Mouse (Mus musculus): Measurements from ENCODE around the gene Vps26c.
"Not testable (repeated sequence)": the region's sequence is repeated elsewhere in the genome, so short reads cannot be mapped to it uniquely, and the experiment has no call there.

The Vps26c gene

DNA sequence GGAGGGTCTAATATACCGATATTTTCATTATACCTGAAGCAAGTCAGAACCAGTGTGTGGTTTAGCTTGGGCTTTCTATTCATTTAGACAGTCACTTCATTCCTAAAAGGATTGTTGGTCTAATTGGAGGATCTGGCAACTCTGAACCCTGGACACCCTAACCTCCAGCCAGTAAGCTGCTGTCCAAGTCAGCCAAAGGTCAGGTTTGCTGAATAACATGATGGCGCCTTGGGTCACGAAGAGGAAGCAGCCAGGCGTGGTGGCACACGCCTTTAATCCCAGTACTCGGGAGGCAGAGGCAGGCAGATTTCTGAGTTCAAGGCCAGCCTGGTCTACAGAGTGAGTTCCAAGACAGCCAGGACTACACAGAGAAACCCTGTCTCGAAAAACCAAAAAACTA, 29.5 kb downstream of the Vps26c start:
- DNase-seq (ENCODE audit: low read depth, low spot score): not testable (repeated sequence)

DNA sequence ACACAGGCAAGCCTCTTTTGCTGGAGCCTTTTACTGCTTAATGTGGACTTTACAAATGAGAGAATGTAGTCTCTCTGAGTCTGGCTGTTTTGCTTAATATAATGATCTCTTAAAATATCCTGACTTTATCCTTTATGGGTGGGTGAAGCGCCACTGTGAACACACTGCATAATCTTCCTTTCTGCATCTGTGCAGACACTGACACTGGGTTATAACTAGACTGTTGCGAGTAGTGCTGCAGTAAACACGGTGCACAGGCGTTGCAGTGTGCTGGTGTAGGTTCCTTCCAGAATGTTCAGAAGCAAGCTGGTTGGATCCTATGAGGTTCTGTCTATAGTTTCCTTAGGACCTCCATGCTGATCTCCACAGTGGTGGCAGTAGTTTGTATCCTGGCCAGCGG, 37.3 kb downstream of the Vps26c start:
- no peak for DNase-seq (ENCODE audit: low read depth, low spot score)

DNA sequence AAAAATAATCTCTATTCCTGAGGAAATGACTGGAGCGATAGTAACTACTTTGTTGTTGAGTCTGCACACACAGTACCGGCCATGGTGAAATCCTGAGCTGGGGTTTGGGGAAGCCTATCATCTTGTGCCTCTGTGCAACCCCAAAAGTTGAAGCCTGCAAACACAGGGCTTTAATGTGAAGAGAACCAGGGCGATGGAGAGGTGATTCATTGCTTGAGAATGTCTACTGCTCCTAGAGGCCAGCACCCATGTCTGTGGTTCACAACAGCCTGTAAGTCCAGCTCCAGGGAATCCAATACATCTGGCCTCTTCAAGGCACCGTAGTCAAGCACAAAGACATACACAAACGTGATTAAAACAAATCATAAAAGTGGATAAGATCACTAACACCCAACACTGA, 39.3 kb downstream of the Vps26c start:
- no peak for DNase-seq (ENCODE audit: low read depth, low spot score)

DNA sequence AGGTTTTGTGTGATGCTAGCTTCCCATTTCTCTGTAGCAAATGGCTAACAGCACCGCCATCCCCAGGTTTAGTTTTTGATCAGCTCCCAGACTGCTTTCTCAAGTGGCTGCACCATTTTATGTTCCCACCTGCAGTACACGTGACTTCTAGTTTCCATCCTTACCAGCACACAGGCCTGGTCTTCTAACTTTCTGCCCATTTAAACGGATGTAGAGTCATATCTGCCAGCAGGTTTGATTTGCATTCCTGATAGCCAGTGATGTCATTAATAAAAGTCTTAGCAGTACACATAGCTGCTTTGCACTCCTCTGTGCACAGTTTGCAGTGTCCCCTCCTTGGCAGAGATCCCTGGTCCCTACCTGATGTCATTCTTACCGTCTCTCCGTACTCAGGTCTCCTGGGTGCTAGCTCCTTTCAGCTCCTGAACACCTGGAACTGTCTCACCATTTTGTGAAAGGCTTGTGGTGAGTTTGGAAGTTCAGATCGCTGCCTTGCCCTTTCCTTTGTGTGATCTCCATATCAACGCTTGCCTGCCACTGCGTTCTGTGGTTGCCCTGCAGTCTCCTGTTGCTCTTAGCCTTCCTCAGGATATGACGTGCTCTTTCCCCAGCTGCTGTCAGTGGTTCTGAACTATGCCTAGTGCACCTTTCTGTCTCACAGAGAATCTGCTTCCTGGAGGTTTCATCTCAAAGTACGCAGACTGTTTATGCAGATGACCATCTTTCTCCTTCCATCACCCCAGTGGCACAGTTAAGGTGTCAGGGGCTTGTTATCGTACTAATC, 41.7 kb downstream of the Vps26c start:
- DNase-seq (ENCODE audit: low read depth, low spot score): no peak

DNA sequence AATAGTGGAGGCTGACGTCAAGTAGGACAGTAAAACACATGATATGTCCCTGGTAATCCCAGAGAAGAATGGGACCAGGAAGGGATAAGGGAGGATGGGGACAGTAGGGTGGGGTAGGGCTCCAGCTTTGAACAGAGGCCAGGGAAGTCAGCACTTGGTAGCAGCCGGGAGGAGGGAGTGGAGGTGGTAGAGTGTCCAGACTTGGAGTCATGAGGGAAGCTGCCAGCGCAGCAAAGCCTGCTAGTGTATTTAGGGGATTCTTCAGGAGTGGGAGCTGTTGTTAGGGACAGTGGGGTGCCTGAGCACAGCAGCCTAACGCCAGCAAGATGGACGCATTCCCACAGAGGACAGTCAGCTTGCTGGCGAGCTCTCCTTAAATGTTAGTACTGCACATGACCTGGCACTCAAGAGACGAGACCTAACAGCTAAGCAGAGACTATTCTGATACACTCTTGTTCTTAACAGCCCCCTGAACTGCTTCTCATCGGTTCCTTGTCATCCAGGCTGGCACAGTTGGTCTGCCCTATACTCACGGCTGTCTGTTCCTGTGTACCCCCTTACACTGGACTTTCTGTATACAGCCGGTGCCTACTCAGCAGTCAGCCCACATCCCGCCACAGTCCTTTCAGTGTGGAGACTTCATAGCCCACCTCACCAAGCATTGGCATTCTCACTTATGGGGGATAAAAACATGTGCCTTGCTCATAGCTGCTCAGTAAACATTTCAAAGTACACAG, 53.4 kb downstream of the Vps26c start:
- DNase-seq (ENCODE audit: low read depth, low spot score): peak; percentile 32

DNA sequence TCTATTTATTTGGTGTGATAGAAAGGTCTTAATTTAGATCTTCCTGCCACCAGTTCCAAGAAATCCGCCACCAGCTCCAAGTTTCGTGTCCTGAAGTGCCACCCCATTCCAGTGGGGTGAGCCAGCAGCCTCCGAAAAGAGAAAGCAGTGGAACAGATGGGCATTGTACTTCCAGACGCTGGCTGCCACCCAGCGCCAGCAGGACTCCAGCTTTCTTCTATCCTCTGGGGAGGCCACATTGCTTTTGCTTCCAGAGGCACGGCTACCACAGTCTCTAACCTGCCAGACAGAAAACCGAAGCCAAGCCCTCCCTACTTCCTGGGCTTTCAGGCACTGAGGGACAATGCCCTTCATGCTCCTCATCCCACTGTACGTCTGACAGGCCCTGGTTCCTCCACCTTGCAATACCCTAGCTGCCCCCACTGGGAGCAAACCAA, 54.1 kb downstream of the Vps26c start:
- DNase-seq (ENCODE audit: low read depth, low spot score): peak; percentile 59

DNA sequence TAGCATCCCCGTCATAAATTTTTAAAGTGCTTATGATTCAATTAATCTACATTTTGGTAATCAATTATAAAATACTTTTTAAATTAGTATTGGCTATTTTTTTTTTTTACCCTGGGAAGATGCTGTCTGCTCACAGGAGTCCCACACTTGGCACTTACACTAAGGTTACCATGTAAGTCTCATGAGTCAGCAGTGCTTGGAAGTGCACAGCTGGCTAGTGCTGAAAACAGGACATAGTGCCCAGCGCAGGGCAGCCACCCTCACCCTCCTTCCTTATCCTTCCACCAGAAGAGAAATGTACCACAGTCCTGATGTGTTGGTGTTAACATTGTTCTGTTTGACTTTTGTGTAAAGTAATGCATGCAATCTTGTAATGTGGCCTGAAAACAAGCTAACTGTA, 58.2 kb downstream of the Vps26c start:
- no peak for DNase-seq (ENCODE audit: low read depth, low spot score)

DNA sequence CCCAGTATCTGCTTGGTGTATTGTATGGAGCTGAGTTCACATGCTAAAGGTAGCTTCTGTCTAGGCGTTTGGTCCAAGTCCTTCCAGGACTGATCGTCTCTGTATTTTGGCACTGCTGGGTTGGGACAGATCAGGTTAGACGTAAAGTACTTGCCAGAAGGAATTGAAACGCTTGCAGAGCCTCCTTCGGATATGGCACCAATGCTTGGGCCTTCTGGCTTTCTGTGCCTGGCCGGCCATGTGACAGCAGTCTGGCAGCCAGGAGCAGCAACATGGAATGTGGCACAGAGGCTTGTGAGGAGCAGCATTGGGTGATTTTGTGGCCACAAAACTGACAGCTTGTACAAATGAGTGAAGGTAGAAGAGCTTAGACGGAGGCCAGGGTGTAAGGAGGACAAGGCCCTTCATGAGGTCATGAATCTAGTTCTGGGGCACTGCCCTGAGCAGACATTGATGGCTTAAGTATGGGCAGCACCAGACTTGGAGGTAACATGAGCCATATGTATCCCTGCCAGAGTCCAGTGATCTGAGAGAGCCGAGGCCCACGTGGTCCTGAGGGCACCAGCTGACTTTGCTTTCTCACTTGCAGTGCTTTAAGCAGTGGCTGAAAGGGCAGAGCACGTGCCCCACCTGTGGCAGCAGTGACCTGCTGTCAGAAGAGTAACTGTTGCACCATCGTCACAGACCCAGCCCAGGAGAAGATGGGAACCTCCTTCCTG, 59.1 kb downstream of the Vps26c start:
- DNase-seq (ENCODE audit: low read depth, low spot score): no peak

DNA sequence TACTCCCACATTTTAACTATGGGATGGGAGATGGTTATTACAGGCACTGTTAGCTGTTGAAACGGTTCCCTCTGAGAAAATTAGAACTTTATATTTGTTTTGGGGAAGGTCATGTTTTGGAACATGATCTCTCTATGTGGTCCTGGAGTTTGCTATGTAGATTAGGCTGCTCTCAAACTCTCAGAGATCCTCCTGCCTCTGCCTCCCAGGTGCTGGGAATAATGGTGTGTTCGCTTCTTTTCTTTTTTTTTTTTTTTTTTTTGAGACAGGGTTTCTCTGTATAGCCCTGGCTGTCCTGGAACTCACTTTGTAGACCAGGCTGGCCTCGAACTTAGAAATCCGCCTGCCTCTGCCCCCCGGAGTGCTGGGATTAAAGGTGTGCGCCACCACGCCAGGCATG, 60.3 kb downstream of the Vps26c start:
- not testable (repeated sequence) for DNase-seq (ENCODE audit: low read depth, low spot score)

DNA sequence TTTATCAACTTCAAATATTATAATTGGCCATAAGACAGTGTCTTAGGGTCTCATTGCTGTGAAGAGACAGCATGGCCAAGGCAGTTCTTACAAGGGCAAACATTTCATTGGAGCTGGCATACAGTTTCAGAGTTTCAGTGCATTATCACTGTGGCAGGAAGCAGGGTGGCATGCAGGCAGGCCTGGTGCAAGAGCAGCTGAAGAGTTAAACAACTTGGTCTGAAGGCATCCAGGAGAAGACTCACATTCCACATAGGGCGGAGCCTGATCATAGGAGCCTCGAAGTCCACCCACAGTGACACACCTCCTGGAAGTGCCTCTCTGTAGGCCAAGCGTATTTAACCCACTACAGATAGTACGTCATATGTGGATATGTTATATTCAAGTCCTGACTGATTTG, 60.7 kb downstream of the Vps26c start:
- no peak for DNase-seq (ENCODE audit: low read depth, low spot score)

DNA sequence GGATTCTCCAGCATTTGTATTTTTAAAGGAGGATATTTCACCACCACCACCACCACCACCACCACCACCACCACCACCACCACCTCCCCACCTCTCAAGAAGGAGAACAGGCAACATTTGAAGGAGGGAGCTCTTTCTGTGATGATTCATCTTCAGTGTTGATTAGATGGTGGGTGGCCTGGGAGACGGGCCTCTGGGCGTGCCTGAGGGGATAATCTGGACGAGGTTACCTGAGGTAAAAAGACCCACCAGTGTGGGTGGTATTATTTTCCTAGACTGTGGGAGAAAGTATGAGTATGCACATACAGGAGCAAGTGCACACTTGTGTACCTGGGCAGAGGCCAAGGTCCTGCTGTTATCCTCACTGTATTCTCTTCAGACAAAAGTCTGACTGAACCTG, 62.6 kb downstream of the Vps26c start:
- no peak for DNase-seq (ENCODE audit: low read depth, low spot score)

DNA sequence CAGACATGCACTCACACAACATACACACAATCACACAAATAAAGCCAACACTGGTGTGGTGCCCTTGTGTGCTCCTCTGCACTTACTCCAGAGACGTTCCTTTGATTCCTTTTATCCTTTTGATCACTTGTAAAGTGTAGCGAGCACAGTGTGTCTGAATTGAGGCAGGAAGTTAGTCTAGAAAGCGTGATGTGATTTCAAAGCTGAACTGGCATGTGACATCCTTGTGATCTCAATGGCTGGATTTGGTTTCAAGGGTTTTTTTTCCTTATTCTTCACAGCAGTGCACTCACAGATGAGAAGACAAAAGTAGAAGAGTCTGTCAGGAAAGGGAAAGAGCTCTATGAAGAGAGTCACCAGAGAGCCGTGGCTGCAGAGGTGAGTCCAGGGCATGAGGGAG, 72.5 kb downstream of the Vps26c start:
- DNase-seq (ENCODE audit: low read depth, low spot score): no peak

DNA sequence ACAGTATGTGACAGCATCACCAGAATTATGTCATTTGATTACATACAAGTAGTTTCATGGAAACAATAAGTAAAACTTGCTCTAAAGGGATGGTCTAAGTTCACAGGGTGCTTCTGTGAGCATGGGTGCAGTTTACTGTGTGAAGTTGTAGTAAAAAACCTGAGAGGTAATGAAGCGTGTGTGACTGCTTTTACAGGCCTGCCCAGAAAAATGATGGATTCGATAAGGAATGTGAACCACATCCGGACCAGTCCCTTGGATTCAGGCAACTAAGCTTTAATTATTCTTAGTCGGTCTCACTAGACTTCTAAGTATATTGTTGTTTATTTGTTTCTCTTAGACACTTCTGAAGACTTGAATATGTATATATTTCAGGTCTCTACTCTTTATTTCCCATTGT, 73.9 kb downstream of the Vps26c start:
- DNase-seq (ENCODE audit: low read depth, low spot score): no peak

DNA sequence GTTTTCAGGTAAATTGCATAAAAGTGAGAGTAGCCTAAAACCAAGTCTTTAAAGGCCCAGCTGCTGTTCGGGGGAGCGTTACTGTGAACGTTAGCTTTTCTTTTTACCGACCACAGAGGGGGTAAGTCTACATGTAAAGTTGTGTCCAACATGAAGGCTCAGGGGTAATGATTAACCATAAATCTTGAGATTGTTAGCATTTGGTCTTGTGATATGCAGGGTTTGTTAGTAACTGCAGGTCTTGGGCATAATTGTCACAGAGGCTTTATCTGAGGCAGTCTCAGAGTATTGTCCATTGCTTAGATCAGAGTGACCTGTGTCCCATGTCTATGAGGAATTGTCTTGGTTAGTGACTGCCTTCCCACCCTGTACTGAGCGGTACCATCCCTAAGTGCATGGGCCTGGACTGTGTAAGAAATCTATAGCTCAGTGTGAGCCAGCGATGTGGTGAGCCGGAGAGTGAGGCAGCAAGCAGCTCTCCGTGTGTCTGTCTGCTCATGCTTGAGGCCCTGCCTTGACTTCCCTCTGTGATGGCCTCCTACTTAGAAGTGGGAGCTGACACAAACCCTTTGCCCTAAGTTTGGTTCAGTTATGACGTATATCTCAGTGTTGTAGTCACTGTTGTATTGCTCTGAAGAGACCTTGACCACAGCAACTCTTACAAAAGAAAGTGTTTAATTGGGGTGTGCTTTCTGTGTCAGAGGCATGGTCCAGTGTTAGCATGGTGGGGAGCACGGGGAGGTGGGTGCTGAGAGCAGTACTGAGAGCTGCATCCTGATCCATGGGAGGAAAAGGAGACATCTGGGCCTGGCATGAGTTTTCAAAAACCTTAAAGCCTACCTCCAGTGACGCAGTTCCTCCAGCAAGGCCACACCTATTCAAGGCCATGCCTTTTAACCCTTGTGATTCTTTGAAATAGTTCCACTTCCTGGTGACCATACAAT, 74.8 kb downstream of the Vps26c start:
- no peak for DNase-seq (ENCODE audit: low read depth, low spot score)

DNA sequence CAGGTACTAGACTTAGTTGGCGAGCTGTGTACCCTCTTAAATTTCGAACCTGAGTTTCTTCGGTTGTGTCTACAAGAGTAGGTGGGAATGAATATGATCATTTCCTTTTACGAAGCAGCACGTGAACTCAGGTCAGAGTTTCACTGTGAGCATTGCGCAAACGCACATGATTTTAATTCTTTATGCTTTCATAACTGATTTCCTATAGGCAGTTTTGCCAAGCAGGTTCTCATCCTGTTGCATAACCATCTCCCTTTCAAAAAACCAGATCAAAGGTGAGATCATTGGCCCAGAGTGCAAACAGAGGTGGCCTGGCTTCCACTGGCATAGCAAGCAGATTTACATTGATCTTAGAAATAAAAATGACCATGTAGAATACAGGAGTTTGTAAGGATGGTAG, 77.0 kb downstream of the Vps26c start:
- DNase-seq (ENCODE audit: low read depth, low spot score): no peak

DNA sequence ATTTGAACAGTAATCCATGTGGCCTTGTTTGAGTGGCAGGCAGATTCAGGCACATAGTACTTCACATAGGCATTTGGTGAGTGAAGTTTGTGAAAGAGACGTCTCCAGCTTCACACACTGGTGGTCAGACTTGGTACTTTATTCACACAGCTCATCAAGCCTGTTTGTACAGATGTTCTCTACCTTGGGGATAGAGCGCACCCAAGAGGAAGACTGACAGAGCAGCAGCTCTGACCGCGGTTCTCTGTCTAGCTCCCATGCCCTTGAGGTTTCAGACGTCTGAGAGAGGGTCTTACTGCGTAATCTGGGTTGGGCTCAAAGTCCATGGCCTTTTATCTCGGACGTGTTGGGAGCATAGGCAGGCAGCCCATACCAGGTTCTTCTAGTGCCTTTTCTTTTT, 77.5 kb downstream of the Vps26c start:
- DNase-seq (ENCODE audit: low read depth, low spot score): no peak

All from brain, embryonic 18.5 days (tissue).